Mouse (Mus musculus) kidney, embryonic 14.5 days (tissue): ENCODE measurements around the gene Gsc2. TPM values are rescaled to one million over a fixed set of nuclear protein-coding genes. Genes with fewer than 3 reads are reported as not detected.

Experiments used
- ATAC-seq: fragments of 200-750 bp; cut with Nextera tagmentation; 2 replicates; pipeline ENCODE4 v1.8.0; 2017; ENCODE audit warnings: moderate number of reproducible peaks, mild to moderate bottlenecking, moderate TSS enrichment, moderate library complexity; ENCODE audit not compliant: low FRiP score, low TSS enrichment
- H3K27ac ChIP-seq: fragments of 300-500 bp; sonication (generic); 2 replicates; pipeline ENCODE4 v1.5.1; 2014; ENCODE audit warnings: low read depth, mild to moderate bottlenecking, low read length, moderate library complexity, mixed read lengths
- H3K27me3 ChIP-seq: fragments of 300-500 bp; sonication (generic); 2 replicates; pipeline ENCODE4 v1.6.1; 2014; ENCODE audit warnings: mild to moderate bottlenecking, low read length; ENCODE audit not compliant: control insufficient read depth, insufficient read depth
- H3K36me3 ChIP-seq: fragments of 300-500 bp; sonication (generic); 2 replicates; pipeline ENCODE4 v1.6.1; 2014; ENCODE audit warnings: low read length, mixed read lengths; ENCODE audit not compliant: control insufficient read depth, insufficient read depth
- H3K4me1 ChIP-seq: fragments of 300-500 bp; sonication (generic); 2 replicates; pipeline ENCODE4 v1.6.1; 2014; ENCODE audit warnings: low read length, mixed read lengths; ENCODE audit not compliant: control insufficient read depth, insufficient read depth
- H3K4me2 ChIP-seq: fragments of 300-500 bp; sonication (generic); replicated peaks from 2 replicates; pipeline ENCODE4 v1.6.1; 2014; ENCODE audit warnings: low read depth, mild to moderate bottlenecking, low read length
- H3K4me3 ChIP-seq: fragments of 300-500 bp; sonication (generic); 2 replicates; pipeline ENCODE4 v1.5.1; 2014; ENCODE audit warnings: mild to moderate bottlenecking, low read length
- H3K9ac ChIP-seq: fragments of 300-500 bp; sonication (generic); 2 replicates; pipeline ENCODE4 v1.6.1; 2014; ENCODE audit warnings: low read depth, mild to moderate bottlenecking, low read length, moderate library complexity
- H3K9me3 ChIP-seq: fragments of 300-500 bp; sonication (generic); 2 replicates; pipeline ENCODE4 v1.6.1; 2016; ENCODE audit warnings: low read length; ENCODE audit not compliant: control insufficient read depth
- WGBS: fragments of 180-500 bp; shearing (Covaris S2); extraction: QIAGEN DNeasy Blood & Tissue Kit; methylation state at CpG from one replicate; pipeline ENCODE4 v1.1.7; 2014; 5-methylcytosine and 5-hydroxymethylcytosine counted together
- polyA plus RNA-seq: library from polyadenylated mRNA; unstranded; fragments of >200 nt; fragmentation: Nextera tagmentation; extraction: Ambion mirVana; gene quantifications from 2 replicates; pipeline ENCODE4 v1.2.1, GENCODE M21; 2014

Gene Gsc2
- polyA plus RNA-seq, 1 experiment from 2014 or later, result not detected

- 0 out of 2 replicates have a peak, but pooled peaks cover 2% of the 10 kb centered on the region for H3K4me1 ChIP-seq
- no peak overlapping the region for H3K9ac ChIP-seq
- no peaks in the 10 kb centered on the region for H3K9me3 ChIP-seq
- no peak overlapping the region for H3K27ac ChIP-seq
- no peak for ATAC-seq
- 0 out of 2 replicates have a peak, but pooled peaks cover 3% of the 10 kb centered on the region for H3K36me3 ChIP-seq
- no peak overlapping the region for H3K4me2 ChIP-seq
- H3K4me3 ChIP-seq, result no peak overlapping the region
- no peaks in the 10 kb centered on the region for H3K27me3 ChIP-seq
- WGBS, result 97% methylated on average over 4 of the region's 4 CpGs
These were observed 35.3 kb downstream of the Gsc2 start for GRCm38 (mm10) chr16:17879571-17879970.

DNA sequence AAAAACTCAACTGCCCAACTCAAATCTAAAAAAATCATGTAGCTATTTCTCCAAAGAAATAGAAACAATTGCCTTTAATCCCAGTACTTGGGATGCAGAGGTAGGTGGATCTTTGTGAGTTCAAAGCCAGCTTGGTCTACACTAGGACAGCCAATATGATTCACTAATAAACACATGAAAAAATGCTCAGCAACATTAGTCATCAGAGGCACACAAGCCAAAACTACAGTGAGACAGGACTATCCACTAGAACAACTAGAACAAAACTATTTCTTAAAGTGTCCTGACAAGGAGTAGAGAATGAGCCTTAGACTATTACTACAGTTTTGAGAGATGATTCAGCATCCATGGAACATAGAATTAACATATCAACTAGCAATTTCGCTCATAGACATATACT, 38.8 kb downstream of the Gsc2 start:
- Histone ChIP-seq H3K27ac (no peak overlapping the region), H3K4me3 (no peak overlapping the region), H3K9ac (no peak overlapping the region), H3K27me3 (no peaks in the 10 kb centered on the region), H3K4me1 (no peaks in the 10 kb centered on the region), H3K9me3 (no peaks in the 10 kb centered on the region), H3K36me3 (peaks cover 14% of the 10 kb centered on the region), H3K4me2 (no peak overlapping the region)
- WGBS, result 100% methylated on average over 1 of the region's 1 CpGs
- ATAC-seq, result no peak

GRCm38 (mm10) chr16:17875174-17875573, 39.7 kb downstream of the Gsc2 start:
- H3K4me1 ChIP-seq, result no peaks in the 10 kb centered on the region
- H3K4me3 ChIP-seq, result no peak overlapping the region
- no peak for ATAC-seq
- no peak overlapping the region for H3K9ac ChIP-seq
- H3K4me2 ChIP-seq, result no peak overlapping the region
- peaks cover 23% of the 10 kb centered on the region for H3K36me3 ChIP-seq
- H3K27me3 ChIP-seq, result no peaks in the 10 kb centered on the region
- H3K27ac ChIP-seq, result no peak overlapping the region
- 78% methylated on average over 4 of the region's 4 CpGs for WGBS
- H3K9me3 ChIP-seq, result no peaks in the 10 kb centered on the region

- H3K4me1 ChIP-seq, result no peaks in the 10 kb centered on the region
- H3K36me3 ChIP-seq, result peaks cover 36% of the 10 kb centered on the region
- no peak overlapping the region for H3K4me3 ChIP-seq
- no peaks in the 10 kb centered on the region for H3K9me3 ChIP-seq
- no peak overlapping the region for H3K27ac ChIP-seq
- WGBS, result 39% methylated on average over 4 of the region's 4 CpGs
- no peaks in the 10 kb centered on the region for H3K27me3 ChIP-seq
- no peak overlapping the region for H3K4me2 ChIP-seq
- ATAC-seq, result no peak
- no peak overlapping the region for H3K9ac ChIP-seq
These were observed 41.9 kb downstream of the Gsc2 start for GRCm38 (mm10) chr16:17872995-17873394.

GRCm38 (mm10) chr16:17871248-17871647, 43.6 kb downstream of the Gsc2 start:
- 83% methylated on average over 5 of the region's 5 CpGs for WGBS
- Histone ChIP-seq H3K4me2 (no peak overlapping the region), H3K9me3 (no peaks in the 10 kb centered on the region), H3K27ac (no peak overlapping the region), H3K4me3 (no peak overlapping the region), H3K36me3 (peaks cover 39% of the 10 kb centered on the region), H3K9ac (no peak overlapping the region), H3K4me1 (no peaks in the 10 kb centered on the region), H3K27me3 (no peaks in the 10 kb centered on the region)
- ATAC-seq, result no peak

DNA sequence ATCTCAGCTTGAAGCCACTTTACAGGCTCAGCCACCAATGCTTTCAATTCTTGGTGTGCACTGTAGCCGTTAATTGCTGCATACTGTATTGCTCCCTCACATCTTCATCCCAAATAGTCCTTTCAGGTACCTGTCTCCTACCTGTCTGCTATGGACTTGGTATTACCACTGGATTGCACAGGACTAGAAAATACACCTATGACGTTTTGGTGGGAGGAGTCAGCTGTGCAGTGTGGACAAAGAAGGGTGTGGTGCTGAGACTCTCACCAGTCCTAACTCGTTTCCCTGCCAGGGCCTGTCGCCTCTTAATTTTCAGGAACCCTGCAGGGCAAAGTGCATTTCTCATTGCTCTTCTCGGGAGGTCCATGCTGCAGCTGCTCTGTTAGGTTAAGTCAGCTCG, 49.1 kb downstream of the Gsc2 start:
- H3K36me3 ChIP-seq, result peaks cover 29% of the 10 kb centered on the region; the same call in 1 of the 2 replicates
- no peaks in the 10 kb centered on the region for H3K9me3 ChIP-seq
- H3K27ac ChIP-seq, result no peak overlapping the region
- H3K4me2 ChIP-seq, result no peak overlapping the region
- no peak overlapping the region for H3K9ac ChIP-seq
- ATAC-seq, result no peak
- no peaks in the 10 kb centered on the region for H3K4me1 ChIP-seq
- no peaks in the 10 kb centered on the region for H3K27me3 ChIP-seq
- no peak overlapping the region for H3K4me3 ChIP-seq
- WGBS, result 72% methylated on average over 6 of the region's 6 CpGs

DNA sequence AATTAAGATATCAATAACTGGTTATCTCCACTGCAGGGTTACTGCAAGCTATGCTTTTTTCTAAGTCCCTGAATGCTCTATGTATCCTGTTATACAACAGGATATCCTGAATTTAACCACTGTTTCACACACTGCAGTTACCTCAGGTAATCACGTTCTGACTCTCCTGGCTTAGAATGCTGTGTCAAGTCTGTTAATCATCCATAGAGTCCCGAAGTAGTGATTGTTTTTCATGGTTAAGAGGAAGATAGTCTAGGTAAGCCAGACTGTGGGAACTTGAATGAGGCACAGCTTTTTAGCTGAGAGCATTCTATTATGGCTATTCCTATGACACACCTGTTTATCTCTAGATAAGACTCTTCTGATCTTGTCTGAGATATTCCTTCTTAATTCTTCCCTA, 49.6 kb downstream of the Gsc2 start:
- no peak for ATAC-seq
- 75% methylated on average over 2 of the region's 2 CpGs for WGBS
- H3K9ac ChIP-seq, result no peak overlapping the region
- no peaks in the 10 kb centered on the region for H3K9me3 ChIP-seq
- H3K4me2 ChIP-seq, result no peak overlapping the region
- no peaks in the 10 kb centered on the region for H3K27me3 ChIP-seq
- H3K27ac ChIP-seq, result no peak overlapping the region
- peaks cover 29% of the 10 kb centered on the region; the same call in 1 of the 2 replicates for H3K36me3 ChIP-seq
- no peak overlapping the region for H3K4me3 ChIP-seq
- H3K4me1 ChIP-seq, result no peaks in the 10 kb centered on the region

Other genes with a start within 250 kb of the Gsc2 start
- gene Med15, start 182.2 kb downstream of the Gsc2 start, polyA plus RNA-seq, result 32.4 and 39.7 TPM in 2 replicates
- gene Klhl22, start 155.4 kb downstream of the Gsc2 start, polyA plus RNA-seq, result 42.6 and 70.3 TPM in 2 replicates
- 17.2 and 19.6 TPM in 2 replicates for gene Scarf2, start 117.8 kb downstream of the Gsc2 start, polyA plus RNA-seq
- gene B830017H08Rik, start 81.9 kb downstream of the Gsc2 start, polyA plus RNA-seq, result not detected in 2 replicates
- 2.7 and 2.9 TPM in 2 replicates for gene Car15, start 76.7 kb downstream of the Gsc2 start, polyA plus RNA-seq
- 0.23 and 0.31 TPM in 2 replicates for gene Gm20518, start 23.4 kb downstream of the Gsc2 start, polyA plus RNA-seq
- gene Tssk1, start 20.8 kb downstream of the Gsc2 start, polyA plus RNA-seq, result not detected in 2 replicates
- gene Dgcr2, start 16.5 kb downstream of the Gsc2 start, polyA plus RNA-seq, result 73.0 and 91.7 TPM in 2 replicates
- gene Tssk2, start 16.4 kb downstream of the Gsc2 start, polyA plus RNA-seq, result not detected in 2 replicates
- gene Ess2, start 3.7 kb downstream of the Gsc2 start, polyA plus RNA-seq, result 28.5 and 38.5 TPM in 2 replicates
- gene Slc25a1, start 13.2 kb upstream of the Gsc2 start, polyA plus RNA-seq, result 62.6 and 78.3 TPM in 2 replicates
- not detected in 2 replicates for gene Vpreb2, start 65.4 kb upstream of the Gsc2 start, polyA plus RNA-seq
- 99.0 and 101 TPM in 2 replicates for gene Dgcr6, start 137.8 kb upstream of the Gsc2 start, polyA plus RNA-seq
- gene Prodh, start 175.1 kb upstream of the Gsc2 start, polyA plus RNA-seq, result 21.5 and 21.6 TPM in 2 replicates
- gene Rtn4r, start 212.6 kb upstream of the Gsc2 start, polyA plus RNA-seq, result 3.6 and 4.7 TPM in 2 replicates